Mouse (Mus musculus) limb, embryonic 15.5 days (tissue): ENCODE measurements around the gene Tgm7. TPM values are rescaled to one million over a fixed set of nuclear protein-coding genes. Genes with fewer than 3 reads are reported as not detected.
"Not testable (repeated sequence)": the region's sequence is repeated elsewhere in the genome, so short reads cannot be mapped to it uniquely, and the experiment has no call there.

ENCODE experiments used
- ATAC-seq: fragments of 200-750 bp; cut with Nextera tagmentation; 2 replicates; pipeline ENCODE4 v1.8.0; 2017; ENCODE audit warnings: low read depth, moderate TSS enrichment; ENCODE audit not compliant: insufficient number of reproducible peaks, low FRiP score, low TSS enrichment
- H3K27ac ChIP-seq: fragments of 300-500 bp; sonication (generic); 2 replicates; pipeline ENCODE4 v1.5.1; 2015; ENCODE audit warnings: moderate library complexity, mild to moderate bottlenecking, inconsistent platforms
- H3K27me3 ChIP-seq: fragments of 300-500 bp; sonication (generic); 2 replicates; pipeline ENCODE4 v1.6.1; 2015; ENCODE audit warnings: inconsistent platforms
- H3K36me3 ChIP-seq: fragments of 300-500 bp; sonication (generic); 2 replicates; pipeline ENCODE4 v1.6.1; 2015; ENCODE audit warnings: inconsistent platforms
- H3K4me1 ChIP-seq: fragments of 300-500 bp; sonication (generic); 2 replicates; pipeline ENCODE4 v1.6.1; 2015; ENCODE audit warnings: inconsistent platforms
- H3K4me2 ChIP-seq: fragments of 300-500 bp; sonication (generic); 2 replicates; pipeline ENCODE4 v1.6.1; 2015; ENCODE audit warnings: mild to moderate bottlenecking, inconsistent platforms
- H3K4me3 ChIP-seq: fragments of 300-500 bp; sonication (generic); 2 replicates; pipeline ENCODE4 v1.5.1; 2015; ENCODE audit warnings: mild to moderate bottlenecking, inconsistent platforms
- H3K9ac ChIP-seq: fragments of 300-500 bp; sonication (generic); 2 replicates; pipeline ENCODE4 v1.6.1; 2015; ENCODE audit warnings: inconsistent platforms
- H3K9me3 ChIP-seq: fragments of 300-500 bp; sonication (generic); 2 replicates; pipeline ENCODE4 v1.6.1; 2016; ENCODE audit warnings: inconsistent platforms
- WGBS: fragments of 180-500 bp; shearing (Covaris S2); methylation state at CpG from one replicate; pipeline ENCODE4 v1.1.7; 2015; 5-methylcytosine and 5-hydroxymethylcytosine counted together
- polyA plus RNA-seq: library from polyadenylated mRNA; unstranded; fragments of >200 nt; fragmentation: Nextera tagmentation; extraction: Ambion mirVana; gene quantifications from 2 replicates; pipeline ENCODE4 v1.2.1, GENCODE M21; 2015

Tgm7 gene
- polyA plus RNA-seq, 1 experiment from 2014 or later = not detected

DNA sequence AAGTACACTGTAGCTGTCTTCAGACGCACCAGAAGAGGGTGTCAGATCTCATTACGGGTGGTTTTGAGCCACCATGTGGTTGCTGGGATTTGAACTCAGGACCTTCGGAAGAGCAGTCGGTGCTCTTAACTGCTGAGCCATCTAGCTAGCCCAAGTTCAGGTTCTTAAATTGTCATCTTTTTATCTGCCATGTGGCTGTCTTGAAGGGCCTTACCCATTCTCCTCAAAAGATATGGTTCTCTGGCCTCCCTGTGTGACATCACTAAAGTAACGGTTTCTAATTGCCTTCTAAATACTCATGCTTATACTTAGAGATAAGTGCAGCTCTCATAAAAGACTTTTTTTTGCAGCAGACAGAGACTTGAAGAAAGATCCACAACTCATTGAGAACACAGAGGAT, 16.7 kb upstream of the Tgm7 start:
- not testable (repeated sequence) for H3K4me2 ChIP-seq, H3K9ac ChIP-seq, H3K4me3 ChIP-seq, H3K36me3 ChIP-seq, H3K27me3 ChIP-seq, H3K4me1 ChIP-seq, ATAC-seq, H3K9me3 ChIP-seq, H3K27ac ChIP-seq
- 90% methylated on average over 5 of the region's 5 CpGs for WGBS

DNA sequence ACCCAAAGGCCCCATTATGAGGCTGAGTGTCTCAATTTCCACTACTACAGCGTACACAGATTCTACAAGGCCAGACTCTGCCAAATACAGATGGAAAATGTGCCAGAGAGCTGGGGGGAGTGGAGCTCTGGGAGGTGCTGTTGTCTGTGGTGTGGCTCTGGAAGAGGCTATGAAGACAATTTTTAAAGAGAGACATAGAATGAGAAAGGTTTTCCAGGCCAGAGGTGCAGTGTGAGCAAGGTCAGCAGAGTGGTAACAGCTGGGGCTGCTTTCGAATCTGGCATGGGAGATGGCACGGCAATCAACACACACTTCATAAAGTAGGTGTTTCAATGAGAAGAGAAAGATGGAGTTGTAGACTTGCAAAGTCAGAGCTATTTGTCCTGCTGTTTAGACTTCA, 9.7 kb upstream of the Tgm7 start:
- no peak overlapping the region for H3K4me2 ChIP-seq
- no peak overlapping the region for H3K27ac ChIP-seq
- H3K9me3 ChIP-seq = no peaks in the 10 kb centered on the region
- H3K4me1 ChIP-seq = no peaks in the 10 kb centered on the region
- no peaks in the 10 kb centered on the region for H3K27me3 ChIP-seq
- H3K36me3 ChIP-seq = no peaks in the 10 kb centered on the region
- WGBS = 76% methylated on average over 3 of the region's 3 CpGs
- no peak for ATAC-seq
- no peak overlapping the region for H3K9ac ChIP-seq
- H3K4me3 ChIP-seq = no peak overlapping the region

DNA sequence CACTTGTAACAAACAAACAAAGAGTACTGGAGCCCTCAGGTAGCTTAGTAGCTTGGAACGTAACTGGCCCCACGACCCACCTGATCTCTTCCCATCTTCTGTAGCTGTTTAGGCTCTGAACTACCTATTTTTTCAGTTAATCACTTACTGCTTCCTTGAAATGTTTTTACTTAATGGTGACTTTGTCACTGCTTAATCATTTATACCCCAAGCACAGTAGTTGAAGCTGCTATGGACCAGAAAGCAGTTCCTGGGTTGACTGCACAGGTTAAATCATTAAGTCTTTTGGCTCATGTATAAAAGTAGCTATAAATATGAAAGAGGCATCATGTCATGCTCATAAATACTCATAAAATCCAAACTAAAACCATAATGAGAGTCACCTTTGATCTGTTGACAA, 5.8 kb upstream of the Tgm7 start:
- no peaks in the 10 kb centered on the region for H3K36me3 ChIP-seq
- H3K4me2 ChIP-seq = no peak overlapping the region
- no peak for ATAC-seq
- no peak overlapping the region for H3K4me3 ChIP-seq
- H3K9me3 ChIP-seq = no peaks in the 10 kb centered on the region
- H3K27ac ChIP-seq = no peak overlapping the region
- no peaks in the 10 kb centered on the region; the same call in 1 of the 2 replicates for H3K27me3 ChIP-seq
- no peaks in the 10 kb centered on the region for H3K4me1 ChIP-seq
- WGBS = 84% methylated on average over 2 of the region's 2 CpGs
- H3K9ac ChIP-seq = no peak overlapping the region

DNA sequence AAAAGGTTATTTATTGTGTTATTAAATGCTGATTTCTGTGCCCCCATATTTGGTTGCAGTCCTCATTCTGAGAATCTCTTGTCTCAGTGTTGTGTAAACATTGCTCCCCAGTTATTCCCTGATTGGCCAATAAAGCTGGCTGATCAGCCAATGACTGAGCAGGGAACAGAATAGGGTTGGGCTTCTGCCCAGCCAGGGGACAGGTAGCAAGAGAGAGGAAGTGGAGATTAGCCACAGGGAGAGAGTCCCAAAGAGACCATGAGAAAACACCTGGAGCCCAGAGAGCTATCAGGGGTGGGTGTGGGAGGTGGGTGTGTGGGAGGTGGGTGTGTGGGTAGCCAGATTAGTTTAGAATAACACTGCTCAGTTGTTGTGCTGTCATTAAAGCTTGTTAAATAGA, 3.7 kb downstream of the Tgm7 start:
- Histone ChIP-seq H3K27ac (no peak overlapping the region), H3K36me3 (no peaks in the 10 kb centered on the region), H3K4me2 (no peak overlapping the region), H3K27me3 (no peaks in the 10 kb centered on the region), H3K4me3 (no peak overlapping the region), H3K4me1 (no peaks in the 10 kb centered on the region), H3K9ac (no peak overlapping the region), H3K9me3 (no peaks in the 10 kb centered on the region)
- no peak for ATAC-seq

DNA sequence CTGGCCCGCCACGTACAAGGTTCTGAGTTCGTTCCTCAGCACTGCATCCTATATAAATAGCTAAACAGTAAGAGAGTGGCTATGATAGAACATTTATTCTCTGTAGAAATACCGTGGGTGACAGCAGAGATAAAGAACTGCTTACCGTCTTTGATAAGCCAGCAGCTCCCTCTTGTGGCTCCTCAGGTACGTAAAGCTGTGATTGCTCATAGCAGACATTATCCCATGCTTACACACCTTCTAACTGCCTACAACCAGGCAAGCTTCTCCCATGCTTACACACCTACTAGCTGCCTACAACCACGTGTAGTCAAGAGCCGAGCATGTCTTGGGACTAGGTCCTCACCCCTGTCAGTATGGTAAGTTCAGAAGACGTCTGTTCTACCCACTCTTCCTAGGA, 7.5 kb downstream of the Tgm7 start:
- 26% methylated on average over 9 of the region's 9 CpGs for WGBS
- ATAC-seq = no peak
- H3K4me2 ChIP-seq = no peak overlapping the region

DNA sequence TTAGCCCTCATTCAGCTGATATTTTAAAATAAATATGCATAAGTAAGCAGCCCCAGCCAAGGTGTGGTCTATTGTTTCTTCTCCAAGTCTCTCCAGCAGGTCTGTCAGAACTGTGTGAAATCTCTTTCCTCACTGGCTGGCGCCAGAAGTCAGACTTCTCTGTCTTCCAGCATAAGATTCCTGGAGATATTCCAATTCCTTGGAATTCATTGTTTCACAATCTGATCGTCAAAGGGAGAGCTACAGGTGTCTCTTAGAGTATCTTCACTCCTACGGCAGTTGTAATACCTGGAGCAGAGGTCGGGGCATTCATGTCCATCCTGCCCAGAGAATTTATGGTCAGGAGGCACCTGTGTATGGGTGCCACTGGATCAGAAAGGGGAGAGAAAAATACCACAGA, 19.8 kb downstream of the Tgm7 start:
- Histone ChIP-seq H3K9ac (no peak overlapping the region), H3K4me3 (no peak overlapping the region), H3K4me2 (no peak overlapping the region), H3K27ac (no peak overlapping the region), H3K4me1 (no peaks in the 10 kb centered on the region), H3K36me3 (no peaks in the 10 kb centered on the region), H3K9me3 (no peaks in the 10 kb centered on the region), H3K27me3 (0 out of 2 replicates have a peak, but pooled peaks cover 2% of the 10 kb centered on the region)
- ATAC-seq = no peak
- 60% methylated on average over 4 of the region's 4 CpGs for WGBS

More for the DNA sequence above, 7.5 kb downstream of the Tgm7 start:
- H3K9me3 ChIP-seq = no peaks in the 10 kb centered on the region
- no peaks in the 10 kb centered on the region for H3K27me3 ChIP-seq
- no peak overlapping the region for H3K9ac ChIP-seq
- no peak overlapping the region for H3K4me3 ChIP-seq
- no peak overlapping the region for H3K27ac ChIP-seq
- H3K36me3 ChIP-seq = no peaks in the 10 kb centered on the region
- no peaks in the 10 kb centered on the region for H3K4me1 ChIP-seq

DNA sequence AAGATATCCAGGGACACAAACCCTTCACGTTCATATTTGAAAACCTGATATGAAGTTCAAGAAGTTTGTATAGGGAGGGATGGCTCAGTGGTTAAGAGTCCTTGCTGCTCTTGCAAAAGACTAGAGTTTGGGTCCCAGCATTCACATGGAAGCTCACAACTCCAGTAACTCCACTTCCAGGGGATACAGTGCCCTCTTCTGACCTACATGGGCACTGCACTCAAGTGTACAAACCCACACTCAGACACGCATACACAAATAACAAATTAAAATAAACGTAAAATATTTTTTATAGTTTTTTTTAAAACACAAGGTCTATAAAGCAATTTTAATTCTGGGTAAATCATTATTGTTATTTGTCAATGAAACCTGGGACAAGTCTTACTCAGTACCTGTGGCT, 21.1 kb downstream of the Tgm7 start:
- no peaks in the 10 kb centered on the region for H3K36me3 ChIP-seq
- no peaks in the 10 kb centered on the region for H3K9me3 ChIP-seq
- H3K27ac ChIP-seq = no peak overlapping the region
- no peak for ATAC-seq
- H3K9ac ChIP-seq = no peak overlapping the region
- 86% methylated on average over 3 of the region's 3 CpGs for WGBS
- H3K4me2 ChIP-seq = no peak overlapping the region
- H3K4me3 ChIP-seq = no peak overlapping the region
- H3K4me1 ChIP-seq = no peaks in the 10 kb centered on the region
- H3K27me3 ChIP-seq = no peaks in the 10 kb centered on the region

DNA sequence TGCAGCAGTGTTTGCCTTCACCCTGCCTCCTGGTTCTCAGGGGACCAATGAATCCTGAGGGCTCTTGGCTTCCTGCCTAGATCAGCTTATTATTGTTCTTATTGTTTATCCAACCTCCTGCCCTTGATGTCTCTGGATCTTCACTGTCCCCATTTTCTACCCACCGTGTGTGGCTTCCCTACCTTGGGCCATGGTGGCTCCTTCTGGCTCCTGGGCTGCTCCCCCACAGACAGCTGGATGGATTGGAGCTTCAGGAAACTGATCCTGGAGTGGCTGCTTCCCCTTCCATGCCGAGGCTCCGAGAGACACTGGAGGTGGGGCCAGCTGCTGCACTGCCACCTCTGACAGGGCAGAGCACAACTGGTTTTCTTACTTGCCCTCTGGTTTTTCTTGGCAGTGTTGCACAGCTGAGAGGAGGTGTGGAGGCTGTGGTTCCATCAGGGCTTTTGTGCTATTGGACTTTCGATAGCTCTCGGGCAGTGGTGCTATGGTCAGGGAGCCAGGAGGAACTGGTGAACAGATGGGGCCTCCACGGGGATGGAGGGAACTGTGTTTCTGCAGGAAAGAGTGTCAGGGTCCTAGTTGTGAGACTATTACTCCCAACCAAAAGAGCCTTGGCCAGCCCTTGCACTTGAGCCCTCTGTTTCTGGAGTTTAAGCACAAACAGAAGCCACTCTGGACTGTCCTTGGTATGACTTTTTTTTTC, 24.0 kb downstream of the Tgm7 start, which contains the start of gene Tgm5:
Tgm5 (minus strand) TSS at position 362 of the 706 bp plus-strand sequence.
- Histone ChIP-seq H3K9ac (no peak within 1 kb of the TSS), H3K4me3 (no peak within 1 kb of the TSS), H3K36me3 (no peaks in the 10 kb centered on the region), H3K27me3 (no peaks in the 10 kb centered on the region), H3K4me2 (no peak within 1 kb of the TSS), H3K4me1 (no peaks in the 10 kb centered on the region), H3K9me3 (no peaks in the 10 kb centered on the region), H3K27ac (no peak within 1 kb of the TSS)
- ATAC-seq = no peak
- WGBS = 44% methylated on average over 6 of the region's 6 CpGs

DNA sequence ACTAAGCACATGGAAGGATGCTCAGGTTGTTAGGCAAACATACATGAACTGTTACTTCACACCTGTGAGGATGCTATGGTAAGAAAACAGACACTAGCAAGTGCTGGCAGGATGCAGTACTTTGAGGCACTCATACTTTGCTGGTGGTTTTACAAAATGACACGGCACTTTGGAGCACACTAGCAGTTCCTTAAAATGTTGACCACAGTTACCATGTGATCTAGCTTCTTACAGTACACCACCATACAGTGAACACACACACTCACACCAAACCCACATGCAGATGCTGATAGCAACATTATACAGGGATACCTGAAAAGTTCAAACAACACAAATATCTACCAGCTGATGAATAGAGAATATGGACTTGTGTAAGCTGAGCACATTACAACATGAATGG, 27.0 kb downstream of the Tgm7 start:
- Histone ChIP-seq H3K4me3 (no peak overlapping the region), H3K9me3 (no peaks in the 10 kb centered on the region), H3K4me1 (no peaks in the 10 kb centered on the region), H3K36me3 (no peaks in the 10 kb centered on the region), H3K27me3 (no peaks in the 10 kb centered on the region), H3K27ac (no peak overlapping the region), H3K4me2 (no peak overlapping the region), H3K9ac (no peak overlapping the region)
- 81% methylated on average over 1 of the region's 1 CpGs for WGBS
- no peak for ATAC-seq

DNA sequence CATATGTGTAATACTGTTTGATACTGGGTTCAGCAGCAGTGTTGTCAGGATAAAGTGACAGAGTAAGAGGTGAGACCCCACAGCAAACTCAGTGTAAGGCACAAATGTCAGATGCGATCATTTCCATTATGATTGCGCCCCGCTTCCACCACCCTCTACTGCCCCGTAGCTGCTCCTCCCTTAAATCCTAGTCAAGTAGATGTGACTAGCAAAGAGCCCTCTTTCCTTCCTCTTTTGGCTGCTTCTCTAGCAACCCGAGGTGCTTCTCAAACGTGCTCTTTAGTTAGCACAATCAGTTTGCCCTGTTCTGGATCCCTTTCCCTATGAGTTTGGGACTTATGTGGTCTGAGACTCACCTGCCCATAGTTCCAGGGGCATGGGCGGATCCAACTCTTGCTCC, 34.8 kb downstream of the Tgm7 start:
- no peak overlapping the region for H3K9ac ChIP-seq
- H3K36me3 ChIP-seq = no peaks in the 10 kb centered on the region
- no peaks in the 10 kb centered on the region for H3K9me3 ChIP-seq
- H3K4me3 ChIP-seq = no peak overlapping the region
- H3K27me3 ChIP-seq = no peaks in the 10 kb centered on the region
- ATAC-seq = no peak
- H3K4me2 ChIP-seq = no peak overlapping the region
- no peak overlapping the region for H3K27ac ChIP-seq
- 74% methylated on average over 7 of the region's 7 CpGs for WGBS
- no peaks in the 10 kb centered on the region for H3K4me1 ChIP-seq

DNA sequence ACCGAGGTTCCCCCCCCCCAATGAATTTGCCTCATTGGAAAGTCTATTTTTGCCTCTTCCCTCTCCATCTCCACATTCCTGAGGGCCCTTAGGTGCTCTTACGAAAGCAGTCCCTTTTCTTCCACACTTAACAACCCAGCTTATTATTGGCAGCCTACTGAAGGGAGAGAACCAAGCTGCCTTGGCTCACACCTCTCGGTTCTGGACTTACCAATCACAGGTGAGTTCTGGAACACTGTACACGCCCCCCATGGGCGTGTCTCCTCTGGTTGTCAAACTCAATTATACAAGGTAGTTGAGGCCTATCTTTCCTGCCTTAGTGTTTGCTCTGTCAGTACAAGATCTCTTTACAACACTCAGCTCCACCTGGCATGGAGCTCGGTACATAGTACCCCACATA, 37.7 kb downstream of the Tgm7 start:
- Histone ChIP-seq H3K36me3 (no peaks in the 10 kb centered on the region), H3K4me2 (no peak overlapping the region), H3K9ac (no peak overlapping the region), H3K9me3 (no peaks in the 10 kb centered on the region), H3K27ac (no peak overlapping the region), H3K4me1 (no peaks in the 10 kb centered on the region), H3K4me3 (no peak overlapping the region), H3K27me3 (no peaks in the 10 kb centered on the region)
- 82% methylated on average over 6 of the region's 6 CpGs for WGBS
- ATAC-seq = no peak

DNA sequence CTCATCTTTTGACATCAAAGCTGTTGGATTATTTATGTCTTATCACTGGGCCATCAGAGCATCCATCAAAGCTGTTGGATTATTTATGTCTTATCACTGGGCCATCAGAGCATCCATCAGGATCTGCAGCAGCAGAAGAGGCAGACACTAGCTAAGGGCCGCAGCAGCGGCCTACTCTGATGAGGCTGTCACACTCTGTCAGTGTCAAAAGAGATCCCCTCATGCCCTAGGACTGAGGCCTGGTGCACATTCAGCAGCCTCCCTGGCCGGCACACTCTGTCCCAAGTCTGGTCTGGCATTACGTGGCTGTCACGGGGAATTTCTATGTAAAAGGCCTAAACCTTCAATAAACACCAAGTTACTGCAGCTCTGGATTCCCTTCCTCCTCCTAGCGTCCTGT, 40.1 kb downstream of the Tgm7 start:
- 66% methylated on average over 6 of the region's 6 CpGs for WGBS
- Histone ChIP-seq H3K4me3 (no peak overlapping the region), H3K36me3 (no peaks in the 10 kb centered on the region), H3K4me2 (no peak overlapping the region), H3K4me1 (no peaks in the 10 kb centered on the region), H3K27ac (no peak overlapping the region), H3K9ac (no peak overlapping the region), H3K9me3 (no peaks in the 10 kb centered on the region), H3K27me3 (no peaks in the 10 kb centered on the region)
- no peak for ATAC-seq

DNA sequence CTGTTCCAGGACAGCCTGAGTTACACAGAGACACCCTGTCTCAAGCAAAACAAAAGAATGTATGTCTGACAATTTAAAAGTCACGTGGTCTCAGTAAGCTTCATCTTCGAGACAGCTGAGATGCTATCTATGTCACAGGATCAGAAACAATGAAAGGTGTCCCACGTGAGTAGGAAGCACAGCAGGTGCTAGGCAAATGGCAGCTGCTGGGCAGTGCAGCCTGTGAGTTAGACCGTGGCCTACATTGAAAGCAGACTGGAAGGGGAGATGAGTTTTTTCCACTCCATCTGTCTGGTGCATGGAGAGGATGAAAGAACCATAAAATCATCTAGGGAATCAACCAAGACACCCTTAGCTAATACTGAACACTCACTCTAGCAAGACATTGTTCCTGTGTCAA, 42.5 kb downstream of the Tgm7 start:
- H3K4me1 ChIP-seq = no peaks in the 10 kb centered on the region
- no peaks in the 10 kb centered on the region for H3K9me3 ChIP-seq
- 60% methylated on average over 4 of the region's 4 CpGs for WGBS
- no peak overlapping the region for H3K9ac ChIP-seq
- no peak overlapping the region for H3K4me3 ChIP-seq
- H3K27ac ChIP-seq = no peak overlapping the region
- no peaks in the 10 kb centered on the region for H3K27me3 ChIP-seq
- ATAC-seq = no peak
- no peak overlapping the region for H3K4me2 ChIP-seq
- H3K36me3 ChIP-seq = no peaks in the 10 kb centered on the region
